Mouse (Mus musculus) liver, embryonic 15.5 days (tissue): ENCODE measurements around the gene Irgq. TPM values are rescaled to one million over a fixed set of nuclear protein-coding genes. Genes with fewer than 3 reads are reported as not detected.
"Not testable (repeated sequence)": the region's sequence is repeated elsewhere in the genome, so short reads cannot be mapped to it uniquely, and the experiment has no call there.

ENCODE experiments used
- ATAC-seq: fragments of 200-750 bp; cut with Nextera tagmentation; 2 replicates; pipeline ENCODE4 v1.8.0; 2017; ENCODE audit warnings: moderate number of reproducible peaks, mild to moderate bottlenecking, moderate library complexity; ENCODE audit not compliant: insufficient read depth
- H3K27ac ChIP-seq: fragments of 300-500 bp; sonication (generic); replicated peaks from 2 replicates; pipeline ENCODE4 v1.5.1; 2015; ENCODE audit warnings: mild to moderate bottlenecking, inconsistent platforms
- H3K27me3 ChIP-seq: fragments of 300-500 bp; sonication (generic); 2 replicates; pipeline ENCODE4 v1.6.1; 2015; ENCODE audit warnings: mild to moderate bottlenecking, inconsistent platforms
- H3K36me3 ChIP-seq: fragments of 300-500 bp; sonication (generic); replicated peaks from 2 replicates; pipeline ENCODE4 v1.6.1; 2015; ENCODE audit warnings: moderate library complexity, mild to moderate bottlenecking, inconsistent platforms
- H3K4me1 ChIP-seq: fragments of 300-500 bp; sonication (generic); replicated peaks from 2 replicates; pipeline ENCODE4 v1.6.1; 2015; ENCODE audit warnings: inconsistent platforms
- H3K4me2 ChIP-seq: fragments of 300-500 bp; sonication (generic); 2 replicates; pipeline ENCODE4 v1.6.1; 2015; ENCODE audit warnings: moderate library complexity, mild to moderate bottlenecking, inconsistent platforms
- H3K4me3 ChIP-seq: fragments of 300-500 bp; sonication (generic); replicated peaks from 2 replicates; pipeline ENCODE4 v1.5.1; 2015; ENCODE audit warnings: mild to moderate bottlenecking, inconsistent platforms
- H3K9ac ChIP-seq: fragments of 300-500 bp; sonication (generic); 2 replicates; pipeline ENCODE4 v1.6.1; 2015; ENCODE audit warnings: moderate library complexity, mild to moderate bottlenecking, inconsistent platforms
- H3K9me3 ChIP-seq: fragments of 300-500 bp; sonication (generic); replicated peaks from 2 replicates; pipeline ENCODE4 v1.6.1; 2016; ENCODE audit warnings: inconsistent platforms
- WGBS: fragments of 180-500 bp; shearing (Covaris S2); methylation state at CpG from one replicate; pipeline ENCODE4 v1.1.7; 2015; ENCODE audit warnings: mixed read lengths; ENCODE audit not compliant: insufficient replicate concordance; 5-methylcytosine and 5-hydroxymethylcytosine counted together
- polyA plus RNA-seq: library from polyadenylated mRNA; unstranded; fragments of >200 nt; fragmentation: Nextera tagmentation; extraction: Ambion mirVana; gene quantifications from 2 replicates; pipeline ENCODE4 v1.2.1, GENCODE M21; 2015

Irgq gene
- 1.6 and 2.0 TPM in 2 replicates for polyA plus RNA-seq

GRCm38 (mm10) chr7:24530062-24530931 is at the start of gene Irgq:
Irgq (plus strand) TSS chr7:24530689.
- Histone ChIP-seq H3K4me1 (peaks cover 28% of the 10 kb centered on the region), H3K4me3 (peak within 1 kb of the TSS; percentile 67), H3K36me3 (peaks cover 18% of the 10 kb centered on the region), H3K9ac (peak within 1 kb of the TSS; percentile 74), H3K27me3 (no peaks in the 10 kb centered on the region), H3K27ac (peak within 1 kb of the TSS; percentile 77), H3K9me3 (no peaks in the 10 kb centered on the region), H3K4me2 (peak within 1 kb of the TSS; percentile 97)
- WGBS = under 1% methylated on average over 44 of the region's 44 CpGs
- ATAC-seq = peak; percentile 92

GRCm38 (mm10) chr7:24480986-24481473 is 49.5 kb upstream of the Irgq start:
- no peak overlapping the region for H3K9ac ChIP-seq
- H3K27me3 ChIP-seq = peaks cover 76% of the 10 kb centered on the region
- no peaks in the 10 kb centered on the region for H3K36me3 ChIP-seq
- WGBS = 11% methylated on average over 14 of the region's 14 CpGs
- no peaks in the 10 kb centered on the region for H3K9me3 ChIP-seq
- H3K4me3 ChIP-seq = 0 out of 2 replicates have a peak overlapping the region, but pooled peaks have one; percentile 52
- H3K27ac ChIP-seq = no peak overlapping the region
- H3K4me2 ChIP-seq = peak overlapping the region; percentile 78
- H3K4me1 ChIP-seq = peaks cover 13% of the 10 kb centered on the region
- no peak for ATAC-seq

GRCm38 (mm10) chr7:24481474-24482207 is 48.8 kb upstream of the Irgq start, which contains the start of gene Cadm4:
Cadm4 (plus strand) TSS chr7:24482023.
- peak; percentile 73 for ATAC-seq
- WGBS = under 1% methylated on average over 70 of the region's 83 CpGs

GRCm38 (mm10) chr7:24482208-24483020 is 48.1 kb upstream of the Irgq start:
- no peaks in the 10 kb centered on the region for H3K36me3 ChIP-seq
- no peaks in the 10 kb centered on the region for H3K9me3 ChIP-seq
- H3K4me1 ChIP-seq = peaks cover 13% of the 10 kb centered on the region
- peak overlapping the region; percentile 52 for H3K4me3 ChIP-seq
- H3K27ac ChIP-seq = no peak overlapping the region
- H3K9ac ChIP-seq = peak overlapping the region; percentile 18; the same call in 1 of the 2 replicates
- H3K4me2 ChIP-seq = peak overlapping the region; percentile 78
- no peak for ATAC-seq
- H3K27me3 ChIP-seq = peaks cover 82% of the 10 kb centered on the region
- 3% methylated on average over 14 of the region's 38 CpGs for WGBS

More at GRCm38 (mm10) chr7:24481474-24482207, 48.8 kb upstream of the Irgq start, which contains the start of gene Cadm4:
- H3K4me1 ChIP-seq = peaks cover 13% of the 10 kb centered on the region
- no peaks in the 10 kb centered on the region for H3K9me3 ChIP-seq
- H3K9ac ChIP-seq = peak within 1 kb of the TSS; percentile 18; the same call in 1 of the 2 replicates
- H3K4me2 ChIP-seq = peak within 1 kb of the TSS; percentile 78
- H3K27ac ChIP-seq = no peak within 1 kb of the TSS
- H3K27me3 ChIP-seq = peaks cover 81% of the 10 kb centered on the region
- no peaks in the 10 kb centered on the region for H3K36me3 ChIP-seq
- peak within 1 kb of the TSS; percentile 52 for H3K4me3 ChIP-seq

- WGBS = 39% methylated on average over 6 of the region's 6 CpGs
- H3K4me2 ChIP-seq, H3K9me3 ChIP-seq, H3K9ac ChIP-seq, H3K4me3 ChIP-seq, H3K27ac ChIP-seq, ATAC-seq, H3K36me3 ChIP-seq: not testable (repeated sequence)
- Histone ChIP-seq H3K27me3 (peaks cover 82% of the 10 kb centered on the region), H3K4me1 (peaks cover 13% of the 10 kb centered on the region)
These were observed 47.2 kb upstream of the Irgq start for GRCm38 (mm10) chr7:24483291-24483690.

GRCm38 (mm10) chr7:24485481-24485880 is 45.0 kb upstream of the Irgq start:
- WGBS = 50% methylated on average over 9 of the region's 9 CpGs
- H3K36me3 ChIP-seq = no peaks in the 10 kb centered on the region
- no peak overlapping the region for H3K27ac ChIP-seq
- no peak overlapping the region for H3K4me3 ChIP-seq
- no peak overlapping the region for H3K9ac ChIP-seq
- peaks cover 13% of the 10 kb centered on the region for H3K4me1 ChIP-seq
- H3K27me3 ChIP-seq = peaks cover 60% of the 10 kb centered on the region
- no peak overlapping the region for H3K4me2 ChIP-seq
- no peaks in the 10 kb centered on the region for H3K9me3 ChIP-seq
- ATAC-seq = no peak

GRCm38 (mm10) chr7:24486654-24487130 is 43.8 kb upstream of the Irgq start:
- Histone ChIP-seq H3K4me1 (peaks cover 6% of the 10 kb centered on the region), H3K9me3 (no peaks in the 10 kb centered on the region), H3K4me3 (no peak overlapping the region), H3K4me2 (no peak overlapping the region), H3K27ac (no peak overlapping the region), H3K9ac (no peak overlapping the region), H3K36me3 (no peaks in the 10 kb centered on the region), H3K27me3 (peaks cover 48% of the 10 kb centered on the region)
- ATAC-seq = no peak
- WGBS = 54% methylated on average over 9 of the region's 9 CpGs

GRCm38 (mm10) chr7:24487403-24487802 is 43.1 kb upstream of the Irgq start:
- WGBS = 18% methylated on average over 3 of the region's 3 CpGs
- Histone ChIP-seq H3K4me2 (no peak overlapping the region), H3K27ac (no peak overlapping the region), H3K9me3 (no peaks in the 10 kb centered on the region), H3K36me3 (no peaks in the 10 kb centered on the region), H3K27me3 (peaks cover 41% of the 10 kb centered on the region), H3K4me1 (no peaks in the 10 kb centered on the region; the same call in 1 of the 2 replicates), H3K4me3 (no peak overlapping the region), H3K9ac (no peak overlapping the region)
- ATAC-seq = no peak

GRCm38 (mm10) chr7:24488303-24488702 is 42.2 kb upstream of the Irgq start:
- Histone ChIP-seq H3K27me3 (peaks cover 32% of the 10 kb centered on the region), H3K4me3 (no peak overlapping the region), H3K4me1 (no peaks in the 10 kb centered on the region; the same call in 1 of the 2 replicates), H3K4me2 (no peak overlapping the region), H3K36me3 (no peaks in the 10 kb centered on the region), H3K27ac (no peak overlapping the region), H3K9ac (no peak overlapping the region), H3K9me3 (no peaks in the 10 kb centered on the region)
- WGBS = 69% methylated on average over 8 of the region's 8 CpGs
- ATAC-seq = no peak

GRCm38 (mm10) chr7:24499856-24500577 is 30.5 kb upstream of the Irgq start:
- Histone ChIP-seq H3K9ac (no peak overlapping the region), H3K4me1 (peaks cover 20% of the 10 kb centered on the region), H3K4me2 (peak overlapping the region; percentile 29; the same call in 1 of the 2 replicates), H3K36me3 (no peaks in the 10 kb centered on the region), H3K4me3 (no peak overlapping the region), H3K27ac (no peak overlapping the region), H3K27me3 (peaks cover 73% of the 10 kb centered on the region), H3K9me3 (no peaks in the 10 kb centered on the region)
- no peak for ATAC-seq
- WGBS = 9% methylated on average over 43 of the region's 43 CpGs
